Mouse (Mus musculus): ENCODE data around the gene Enpp4. TPM values are rescaled to one million over a fixed set of nuclear protein-coding genes. Genes with fewer than 3 reads are reported as not detected.

Enpp4 gene
- polyA plus RNA-seq (2014; fragmentation: Illumina TruSeq; extraction: RNeasy Lipid Tissue Mini Kit (QIAGEN cat#74804); ENCODE audit: low replicate concordance): 11.1 TPM

DNA sequence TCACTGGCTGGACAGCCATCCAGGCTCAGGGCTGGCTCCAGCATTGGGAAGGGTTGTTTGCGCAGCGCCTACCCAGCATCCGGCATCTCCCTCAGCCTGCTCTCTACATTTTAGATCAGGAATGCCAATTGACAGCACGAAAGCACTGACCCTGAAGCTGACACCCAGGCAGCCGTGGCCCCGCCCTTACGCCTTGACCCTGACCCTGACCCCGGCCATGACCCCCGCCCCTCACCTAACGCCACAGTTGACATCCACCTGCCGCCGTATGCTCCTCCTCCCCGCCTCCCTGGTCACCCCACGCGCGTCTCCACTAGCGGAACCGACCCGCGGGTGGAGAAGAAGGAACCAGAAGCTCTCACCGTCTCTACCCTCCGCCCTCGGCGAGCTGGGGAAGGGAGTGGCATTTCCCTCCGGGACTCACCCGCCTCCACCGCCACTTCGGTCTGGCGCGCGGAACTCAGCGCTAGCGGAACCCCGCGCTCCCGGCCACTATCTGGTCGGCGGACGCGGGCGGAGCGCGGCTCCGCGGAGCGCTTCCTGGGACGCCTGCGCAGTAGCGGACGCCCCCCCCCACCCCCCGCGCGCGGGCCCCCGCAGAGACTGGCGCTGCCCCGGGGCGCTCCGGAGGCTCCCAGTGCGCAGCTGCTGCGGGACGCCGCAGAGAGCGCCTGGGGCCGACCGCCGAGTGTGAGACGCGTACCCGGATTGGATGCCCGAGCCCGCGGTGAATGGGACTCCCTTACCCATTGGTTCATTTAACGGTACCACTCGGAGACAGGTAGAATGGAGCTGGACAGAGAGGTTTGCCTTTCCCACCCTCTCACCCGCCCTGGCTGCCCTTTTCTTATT is at the start of gene Enpp4:
Gene Enpp4, minus strand, starts transcription at position 523 of the 852 bp plus-strand sequence.

DNA sequence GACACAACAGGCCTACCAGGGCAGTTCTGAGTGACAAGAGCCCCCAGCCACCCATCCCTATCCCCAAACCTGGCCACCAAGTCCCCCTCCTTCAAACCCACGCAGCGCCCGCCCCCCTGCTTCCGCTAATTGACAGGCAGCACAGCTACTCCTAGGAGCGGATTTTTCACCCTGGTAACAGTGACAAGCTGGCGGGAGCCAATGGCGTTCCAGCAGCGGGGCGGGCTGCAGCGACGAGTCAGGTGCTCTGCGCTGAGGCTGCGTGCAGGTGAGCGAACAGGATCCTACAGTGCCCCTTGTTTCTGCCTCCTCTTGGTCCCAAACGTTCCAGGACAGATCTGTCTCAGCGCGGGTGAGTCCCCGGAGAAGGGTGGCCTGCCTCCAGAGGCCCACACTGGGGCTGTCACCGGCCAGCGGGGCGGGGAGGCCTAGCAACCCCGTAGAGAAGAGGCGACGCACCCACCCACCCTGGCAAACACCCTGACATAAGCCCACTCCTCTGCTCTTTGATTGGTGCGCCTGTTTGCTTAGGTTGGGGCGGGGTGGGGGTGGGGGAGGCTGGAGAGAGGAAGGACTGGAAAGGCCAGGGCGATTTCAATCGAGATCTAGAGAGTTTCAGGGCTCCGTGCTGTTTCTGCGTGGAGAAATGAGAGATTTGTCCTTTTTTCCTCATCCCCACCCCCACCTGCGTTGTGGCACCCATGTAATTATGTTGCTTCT is 26.8 kb downstream of the Enpp4 start, which contains the start of gene Enpp5:
Gene Enpp5, plus strand, starts transcription at position 183 of the 720 bp plus-strand sequence.

Other genes starting within 250 kb of the Enpp4 start
- 25.7 TPM for gene Enpp5, start 27.0 kb downstream of the Enpp4 start, polyA plus RNA-seq (2014; fragmentation: Illumina TruSeq; extraction: RNeasy Lipid Tissue Mini Kit (QIAGEN cat#74804); ENCODE audit: low replicate concordance)
- 357 TPM for gene Clic5, start 82.8 kb upstream of the Enpp4 start, polyA plus RNA-seq (2014; fragmentation: Illumina TruSeq; extraction: RNeasy Lipid Tissue Mini Kit (QIAGEN cat#74804); ENCODE audit: low replicate concordance)

Data from small intestine, adult 10 weeks (tissue).